Mouse (Mus musculus): Measurements from ENCODE around the gene Sf1.

GRCm38 (mm10) chr19:6343066-6343925, 20.2 kb upstream of the Sf1 start:
- TF ChIP-seq GATA1 (IDR thresholded peaks at IDR 0.05; ENCODE audit: low read length) (no peak), TAL1 (IDR thresholded peaks at IDR 0.05; ENCODE audit: low read length) (no peak)
